Comparison of ENCODE assay signal across 4 mouse cellular contexts in genomic region chr13:75929071-75929470, GRCm38 (mm10). TPM values are rescaled to one million over a fixed set of nuclear protein-coding genes. Genes with fewer than 3 reads are reported as not detected.
"Had no signal": no experiment of that assay in that cellular context is flagged by ENCODE, and none has a peak within 500 bp of the region (broad histone marks: within the 10 kb centered on the region; RNA-seq: fewer than 3 reads in every experiment).

No protein-coding gene starts in this region.

RNA-seq across cellular contexts. Expression of gene Spata9, which starts 37.9 kb away (rescaled TPM):
- polyA plus RNA-seq: small intestine, adult 2 months; spleen, adult 2 months; thymus, adult 2 months; urinary bladder, adult 2 months had no signal
